Mouse (Mus musculus) retina, adult 2 months (tissue): ENCODE data around the gene Dop1b.
"Not testable (repeated sequence)": the region's sequence is repeated elsewhere in the genome, so short reads cannot be mapped to it uniquely, and the experiment has no call there.

Experiments
- DNase-seq: peaks from one replicate; pipeline ENCODE4 v3.0.0-alpha.2; 2012; ENCODE audit warnings: low read depth, low spot score

Gene Dop1b

GRCm38 (mm10) chr16:93751816-93752215 lies 40.1 kb downstream of the Dop1b start:
- DNase-seq: no peak

GRCm38 (mm10) chr16:93756622-93757021 lies 44.9 kb downstream of the Dop1b start:
- no peak for DNase-seq

GRCm38 (mm10) chr16:93763378-93763777 lies 51.7 kb downstream of the Dop1b start:
- DNase-seq: no peak

- DNase-seq: no peak
These were observed 52.9 kb downstream of the Dop1b start for GRCm38 (mm10) chr16:93764597-93764996.

- peak; percentile 13 for DNase-seq
These were observed 55.3 kb downstream of the Dop1b start for GRCm38 (mm10) chr16:93766956-93767355.

GRCm38 (mm10) chr16:93767548-93767947 lies 55.8 kb downstream of the Dop1b start:
- no peak for DNase-seq

GRCm38 (mm10) chr16:93769621-93770020 lies 57.9 kb downstream of the Dop1b start:
- no peak for DNase-seq

- DNase-seq: no peak
These were observed 58.7 kb downstream of the Dop1b start for GRCm38 (mm10) chr16:93770271-93770926.

GRCm38 (mm10) chr16:93774658-93775057 lies 63.0 kb downstream of the Dop1b start:
- DNase-seq: no peak

- no peak for DNase-seq
These were observed 64.8 kb downstream of the Dop1b start for GRCm38 (mm10) chr16:93776468-93776867.

- DNase-seq: no peak
These were observed 65.7 kb downstream of the Dop1b start for GRCm38 (mm10) chr16:93777247-93777999.

- not testable (repeated sequence) for DNase-seq
These were observed 66.7 kb downstream of the Dop1b start for GRCm38 (mm10) chr16:93778393-93778792.

GRCm38 (mm10) chr16:93779554-93779953 lies 67.8 kb downstream of the Dop1b start:
- DNase-seq: no peak

- no peak for DNase-seq
These were observed 69.2 kb downstream of the Dop1b start for GRCm38 (mm10) chr16:93780660-93781479.

- DNase-seq: no peak
These were observed 72.5 kb downstream of the Dop1b start for GRCm38 (mm10) chr16:93784175-93784574.

GRCm38 (mm10) chr16:93785805-93786204 lies 74.1 kb downstream of the Dop1b start:
- DNase-seq: peak; percentile 38

GRCm38 (mm10) chr16:93788388-93788787 lies 76.7 kb downstream of the Dop1b start:
- DNase-seq: no peak

GRCm38 (mm10) chr16:93788881-93789280 lies 77.2 kb downstream of the Dop1b start:
- DNase-seq: no peak

GRCm38 (mm10) chr16:93789971-93790755 lies 78.5 kb downstream of the Dop1b start:
- DNase-seq: no peak

- DNase-seq: no peak
These were observed 81.4 kb downstream of the Dop1b start for GRCm38 (mm10) chr16:93792981-93793630.

GRCm38 (mm10) chr16:93794845-93795244 lies 83.1 kb downstream of the Dop1b start:
- DNase-seq: no peak
